Mouse (Mus musculus): Measurements from ENCODE around the gene Slc38a4.

Gene Slc38a4

DNA sequence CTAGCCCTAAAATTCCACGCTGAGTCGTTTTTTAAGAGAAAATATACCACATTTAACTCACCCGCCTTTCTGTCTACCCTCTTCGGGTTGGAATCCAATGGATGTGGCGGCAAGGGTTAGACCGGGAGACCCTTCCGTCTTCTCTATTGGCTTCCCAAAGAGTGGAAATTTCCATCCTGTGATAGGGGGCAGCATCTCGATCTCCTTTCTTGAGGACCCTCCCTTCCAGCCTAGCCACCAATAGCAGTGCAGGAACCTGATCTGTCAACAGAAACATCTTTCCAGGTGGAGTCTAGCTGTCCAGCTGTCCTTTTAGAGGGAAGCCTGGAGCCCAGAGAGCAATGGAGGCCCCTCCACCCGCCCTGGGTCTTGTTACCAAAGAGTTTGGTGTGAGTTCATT, at the start of gene Slc38a4:
TSS of gene Slc38a4 (minus strand) at position 163 of the 400 bp plus-strand sequence.
- no peak for DNase-seq

DNA sequence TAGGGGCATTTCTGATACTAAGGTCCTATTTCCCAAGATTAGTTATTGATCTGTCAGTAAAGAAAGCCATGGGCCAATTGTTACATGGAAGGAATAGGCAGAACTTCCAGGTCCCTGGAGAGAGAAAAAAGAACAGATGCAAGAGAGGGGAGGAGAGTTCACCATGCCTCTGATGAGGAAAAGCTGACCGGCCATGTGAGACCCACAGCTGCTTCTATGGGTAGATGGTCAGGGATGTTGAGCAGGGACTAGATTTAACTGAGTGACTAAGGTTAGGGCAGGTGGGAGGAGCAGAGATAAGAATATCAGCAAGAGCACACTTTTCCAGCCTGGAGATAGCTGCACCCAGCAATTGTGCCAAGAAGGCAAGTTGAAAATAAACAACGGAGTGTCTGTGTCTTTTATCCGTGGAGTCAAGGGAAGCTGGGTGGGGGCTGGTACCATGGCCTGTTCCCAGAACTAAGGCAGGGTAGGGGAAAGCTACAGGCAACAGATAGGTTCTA, 49.2 kb upstream of the Slc38a4 start:
- DNase-seq = no peak

DNA sequence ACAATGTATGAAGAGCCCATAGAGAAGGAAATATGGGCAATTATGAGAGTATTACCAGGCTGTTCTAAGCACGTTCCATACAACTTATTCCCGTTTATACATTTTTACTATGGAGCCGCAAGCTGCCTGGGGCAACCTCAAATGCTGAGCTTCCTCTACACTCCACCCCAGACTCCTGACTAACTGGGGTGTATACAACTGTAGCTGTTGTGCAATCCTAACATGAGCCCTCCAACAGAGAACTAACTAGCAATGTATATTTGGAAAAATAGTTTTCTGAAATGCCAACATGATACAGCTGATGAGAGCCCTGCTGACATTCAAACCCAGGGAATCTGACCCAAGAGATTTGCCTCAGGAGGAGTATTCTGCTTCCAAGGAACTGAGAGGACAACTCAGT, 48.3 kb upstream of the Slc38a4 start:
- no peak for DNase-seq

- DNase-seq = no peak
These were observed 47.1 kb upstream of the Slc38a4 start for GRCm38 (mm10) chr15:97102811-97103210.

GRCm38 (mm10) chr15:97102181-97102580, 46.4 kb upstream of the Slc38a4 start:
- no peak for DNase-seq

DNA sequence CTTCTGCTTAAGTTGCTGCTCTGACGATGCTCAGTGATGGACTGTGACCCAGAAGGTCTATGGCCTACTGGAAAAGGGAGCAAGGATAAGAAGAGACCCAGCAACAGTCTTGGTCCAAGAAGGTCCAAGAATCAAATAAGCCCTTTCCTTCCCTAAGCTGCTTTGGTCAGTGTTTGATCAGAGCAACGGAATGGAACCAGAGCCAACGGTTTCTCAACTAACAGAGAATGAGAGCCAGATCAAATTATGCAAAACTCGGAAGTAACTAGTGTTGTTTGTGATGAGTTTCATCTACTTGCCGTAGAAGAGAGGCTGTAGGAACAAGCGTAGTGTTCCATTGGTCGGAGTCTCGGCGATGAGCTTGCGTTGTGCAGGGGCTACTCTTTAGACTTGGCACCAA, 43.3 kb upstream of the Slc38a4 start:
- DNase-seq = no peak

DNA sequence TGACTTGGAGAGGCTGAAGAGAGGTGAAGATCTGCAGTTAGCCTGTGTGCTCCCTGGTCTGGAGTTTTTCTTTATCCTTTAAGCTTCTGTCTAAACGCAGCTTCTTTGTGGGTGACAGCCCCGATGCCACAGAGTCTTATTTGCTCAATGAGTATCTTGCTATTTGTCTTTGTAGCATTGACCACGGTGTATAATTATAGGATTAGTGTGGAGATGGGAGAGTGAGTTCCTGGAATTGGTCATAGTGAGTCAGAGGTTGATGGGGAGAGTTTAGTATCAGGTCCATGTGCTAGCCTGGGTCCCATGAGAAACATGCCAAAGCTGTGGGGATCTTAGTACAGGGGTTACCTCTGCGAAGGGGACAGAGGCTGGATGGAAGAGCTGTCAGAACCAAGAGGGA, 41.8 kb upstream of the Slc38a4 start:
- no peak for DNase-seq

GRCm38 (mm10) chr15:97089526-97089925, 33.8 kb upstream of the Slc38a4 start:
- DNase-seq = no peak

DNA sequence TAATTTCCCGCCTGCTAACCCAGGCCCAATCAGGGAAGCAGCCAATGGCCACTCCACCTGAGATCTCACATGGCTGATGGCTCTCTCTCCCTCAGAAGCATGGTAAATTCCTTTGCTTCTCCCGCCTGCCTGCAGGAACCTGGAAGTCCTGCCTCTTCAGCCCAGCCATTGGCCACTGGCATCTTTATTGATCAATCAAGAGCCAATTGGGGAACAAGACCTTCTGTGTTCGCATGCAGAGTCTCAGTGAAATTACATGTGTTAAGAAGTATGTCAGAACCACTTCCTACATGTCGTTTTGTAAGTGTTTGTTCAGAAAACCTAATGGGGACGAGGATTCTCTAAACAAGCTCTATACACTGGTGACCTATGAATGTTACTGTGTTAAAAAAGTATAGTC, 30.1 kb upstream of the Slc38a4 start:
- DNase-seq = no peak

- DNase-seq = no peak
These were observed 21.9 kb upstream of the Slc38a4 start for GRCm38 (mm10) chr15:97077665-97078064.

DNA sequence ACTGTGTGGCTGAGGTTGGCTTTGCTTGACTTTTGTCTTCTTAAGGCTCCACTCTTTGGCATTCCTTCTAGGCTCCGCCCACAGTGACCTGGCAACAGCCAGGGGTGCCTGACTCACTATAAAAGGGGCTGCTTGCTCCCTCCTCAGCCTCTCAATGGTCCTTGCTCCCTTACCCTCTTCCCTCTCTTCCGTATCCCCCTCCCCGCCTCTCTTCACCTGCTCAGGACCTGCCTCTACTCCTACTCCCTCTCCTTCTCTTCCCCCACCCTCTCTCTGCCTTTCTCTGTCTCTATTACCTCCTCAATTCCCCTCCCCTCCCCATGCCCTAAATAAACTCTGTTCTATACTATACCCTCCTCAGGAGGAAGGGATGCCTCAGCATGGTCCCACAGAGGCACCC, 20.3 kb upstream of the Slc38a4 start:
- DNase-seq = no peak

GRCm38 (mm10) chr15:97075240-97075639, 19.5 kb upstream of the Slc38a4 start:
- no peak for DNase-seq

DNA sequence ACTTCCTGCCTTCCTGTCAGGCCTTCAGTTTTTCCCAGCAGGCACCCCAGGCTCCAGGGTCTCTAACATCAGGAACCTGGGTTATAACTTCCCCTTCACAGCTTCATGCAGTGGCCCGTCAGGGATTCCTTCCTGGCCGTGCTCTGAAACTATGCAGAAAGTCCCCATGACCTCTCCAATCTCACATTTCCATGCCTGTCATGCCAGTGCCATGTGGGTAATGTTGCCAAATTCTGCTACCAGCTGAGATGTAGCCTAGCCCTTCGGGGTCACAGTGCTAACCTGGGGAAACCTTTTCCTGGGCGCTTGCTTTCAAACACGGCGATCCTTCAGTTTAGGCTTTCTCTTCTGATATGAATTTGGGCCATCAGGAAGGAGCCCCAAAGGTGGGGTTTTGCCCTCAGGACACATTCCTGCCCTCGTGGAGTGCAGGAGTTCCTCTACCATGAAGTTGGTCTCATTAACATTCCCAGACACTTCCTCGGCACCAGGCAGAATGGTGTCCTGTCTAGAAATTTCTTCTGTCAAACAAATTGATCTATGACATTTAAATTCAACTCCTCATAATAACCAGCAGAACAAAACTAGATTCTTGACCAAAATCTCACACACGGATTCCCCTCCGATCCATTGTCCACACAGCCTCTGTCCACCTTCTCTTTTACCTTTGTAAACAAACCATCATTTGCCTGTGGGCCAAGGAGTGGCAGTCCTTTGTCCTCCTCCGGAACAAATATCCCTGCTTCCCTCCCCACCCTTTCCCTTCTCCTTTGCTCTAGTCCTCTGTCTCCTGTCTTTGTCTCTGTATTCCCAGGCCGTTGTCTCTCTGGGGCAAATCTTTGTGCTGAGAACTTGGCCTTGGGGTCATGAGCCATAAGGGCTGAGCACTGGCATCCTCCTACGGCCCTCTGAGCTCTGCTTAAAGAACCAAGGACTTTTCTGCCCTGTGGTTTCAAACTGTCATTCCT, 17.4 kb upstream of the Slc38a4 start:
- DNase-seq = no peak

- DNase-seq = no peak
These were observed 11.8 kb upstream of the Slc38a4 start for GRCm38 (mm10) chr15:97067340-97068136.

- no peak for DNase-seq
These were observed 11.2 kb upstream of the Slc38a4 start for GRCm38 (mm10) chr15:97066937-97067336.

- DNase-seq = no peak
These were observed 7.5 kb upstream of the Slc38a4 start for GRCm38 (mm10) chr15:97063211-97063610.

GRCm38 (mm10) chr15:97060973-97061372, 5.2 kb upstream of the Slc38a4 start:
- no peak for DNase-seq

GRCm38 (mm10) chr15:97060571-97060970, 4.8 kb upstream of the Slc38a4 start:
- no peak for DNase-seq

DNA sequence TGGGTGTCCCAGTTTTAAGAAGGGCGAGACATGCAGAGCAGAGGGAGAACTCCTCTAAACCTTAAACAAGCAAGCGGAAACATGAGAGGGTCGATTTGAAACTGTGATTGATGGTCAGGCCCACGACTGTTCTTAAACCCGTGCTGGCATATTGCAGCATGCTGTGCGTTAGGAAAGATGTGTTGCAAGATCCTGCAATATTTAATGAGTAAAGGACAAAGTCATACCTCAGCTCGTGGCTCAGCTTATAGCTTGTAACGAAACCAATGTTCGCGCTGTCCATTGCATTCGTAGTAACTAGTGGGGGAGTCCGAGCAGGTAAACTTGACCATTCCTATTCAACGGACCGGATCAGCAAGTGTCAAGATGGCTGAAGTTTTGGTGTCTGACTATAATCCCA, 4.3 kb upstream of the Slc38a4 start:
- DNase-seq = no peak

DNA sequence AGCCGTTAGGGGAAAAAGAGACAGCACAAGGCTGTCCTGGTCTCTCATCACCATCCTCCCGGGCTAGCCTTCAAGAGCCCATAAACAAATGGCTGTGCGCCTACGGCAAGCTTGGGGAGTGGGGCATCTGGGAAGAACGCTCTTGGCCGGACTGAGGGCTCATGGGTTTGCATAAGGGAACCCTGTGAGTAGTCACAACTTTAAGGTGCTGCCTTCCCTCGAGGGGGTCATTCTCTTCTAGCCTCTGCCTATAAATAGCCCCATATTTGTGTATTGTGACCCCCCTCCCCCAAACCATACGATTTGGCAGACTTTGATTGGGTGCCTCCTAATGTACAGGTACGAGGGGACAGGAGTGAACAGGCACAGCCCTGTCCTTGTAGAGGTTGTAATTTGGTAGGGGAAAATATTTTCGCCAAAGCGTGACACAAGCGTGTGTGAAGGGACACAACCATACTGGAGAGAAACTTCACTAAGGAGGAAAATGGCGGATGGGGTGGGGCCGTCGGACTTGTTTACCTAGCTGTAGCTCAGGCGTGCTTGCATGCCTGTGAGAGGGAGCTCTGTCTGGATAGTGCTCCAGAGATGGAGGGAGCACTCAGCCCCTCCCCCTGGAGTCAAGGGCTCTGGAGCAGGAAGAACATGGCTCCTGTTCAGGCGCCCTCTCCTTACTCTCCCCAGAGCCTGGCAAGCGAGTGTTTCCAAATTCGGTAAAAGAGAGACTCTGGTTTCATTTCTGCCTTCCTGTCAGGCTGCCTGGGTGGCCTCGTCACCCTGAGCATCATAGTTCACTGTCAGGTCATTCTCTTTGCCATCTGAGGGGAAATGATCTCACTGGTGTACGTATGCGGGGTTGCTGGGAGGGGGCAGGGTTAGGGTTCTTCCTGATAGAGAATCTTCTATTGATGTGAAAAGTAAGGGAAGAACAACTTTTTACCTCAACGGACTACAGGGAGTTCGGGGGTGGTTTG, 3.6 kb upstream of the Slc38a4 start:
- DNase-seq = no peak

DNA sequence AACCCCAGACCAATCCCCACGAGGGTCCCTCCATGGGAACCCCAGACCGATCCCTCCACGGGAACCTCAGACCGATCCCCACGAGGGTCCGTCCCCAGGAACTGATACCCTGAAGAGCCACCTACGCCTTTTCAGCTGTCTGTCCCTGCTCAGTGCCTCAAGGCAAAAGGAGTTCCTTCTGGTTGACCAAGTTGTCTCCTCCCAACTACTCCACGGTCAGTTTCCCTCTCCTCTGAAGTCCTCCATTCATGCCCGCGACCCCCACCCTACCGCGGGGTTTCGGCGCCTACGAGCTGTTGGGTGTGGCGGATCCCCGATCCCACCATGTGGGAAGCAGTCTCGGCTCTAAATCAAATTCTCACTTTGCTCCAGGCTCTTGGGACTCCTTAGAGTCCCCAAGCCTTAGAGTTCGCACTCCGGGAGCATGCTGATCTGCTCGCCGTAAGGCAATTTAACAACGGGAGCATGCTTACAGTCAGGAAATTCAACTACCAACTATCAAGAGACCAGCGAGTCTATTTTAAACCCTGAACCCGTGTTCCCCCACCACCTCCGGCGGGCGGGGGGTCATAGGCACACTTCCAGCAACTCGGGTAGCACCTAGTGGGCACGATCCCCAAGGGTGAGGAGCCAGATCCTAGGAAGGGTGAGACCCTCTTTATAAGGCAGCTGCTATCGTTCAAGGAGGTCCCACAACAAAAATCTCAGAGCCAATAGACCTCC, 828 bp downstream of the Slc38a4 start:
- DNase-seq = no peak

DNA sequence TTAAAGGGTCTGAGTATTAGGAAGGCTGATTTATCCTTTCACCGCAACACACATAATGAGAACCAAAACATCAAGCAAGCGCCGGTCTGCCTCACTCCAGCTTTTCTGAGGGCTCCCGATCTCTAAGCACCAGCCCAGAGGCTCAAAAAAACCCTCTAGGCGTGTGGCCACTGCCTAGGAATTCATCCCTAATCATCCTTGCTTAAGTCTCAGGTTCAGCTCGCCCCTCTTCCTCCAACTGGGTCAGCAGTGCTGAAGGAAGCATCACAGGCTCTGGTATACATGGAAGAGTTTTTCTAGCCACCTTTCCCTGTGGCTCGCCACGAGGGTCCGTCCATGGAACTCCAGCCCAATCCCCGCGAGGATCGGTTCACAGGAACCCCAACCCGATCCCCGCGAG, 1.6 kb downstream of the Slc38a4 start:
- DNase-seq = no peak

Measured in cerebellum, adult 8-10 months (tissue).